Mouse (Mus musculus) urinary bladder, postnatal 14 days (tissue): ENCODE data around the gene Lalba.
"Not testable (repeated sequence)": the region's sequence is repeated elsewhere in the genome, so short reads cannot be mapped to it uniquely, and the experiment has no call there.

Experiments used
- DNase-seq: peaks from one replicate; pipeline ENCODE4 v3.0.0; 2021; ENCODE audit warnings: low spot score

The Lalba gene

DNA sequence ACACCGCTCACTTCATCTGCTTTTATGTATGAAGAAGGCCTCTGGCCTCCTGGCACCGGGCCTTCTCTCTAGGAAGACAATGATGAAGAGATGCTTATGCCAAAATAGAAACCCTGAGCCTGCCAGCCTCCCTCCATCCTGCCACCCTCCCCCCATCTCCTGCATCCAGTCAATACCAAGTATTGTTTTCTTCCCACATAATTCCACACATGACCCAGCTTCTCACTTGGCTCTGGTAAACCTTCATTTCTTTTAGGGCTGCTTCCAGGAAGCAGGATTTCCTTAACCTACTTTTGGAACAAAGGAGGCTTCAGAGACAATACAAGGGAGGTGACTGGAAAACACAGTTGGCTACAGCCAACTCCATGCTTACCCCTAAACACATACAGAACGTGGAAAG, at the start of gene Lalba:
Lalba (minus strand) TSS at position 21 of the 400 bp plus-strand sequence.
- DNase-seq, result no peak

DNA sequence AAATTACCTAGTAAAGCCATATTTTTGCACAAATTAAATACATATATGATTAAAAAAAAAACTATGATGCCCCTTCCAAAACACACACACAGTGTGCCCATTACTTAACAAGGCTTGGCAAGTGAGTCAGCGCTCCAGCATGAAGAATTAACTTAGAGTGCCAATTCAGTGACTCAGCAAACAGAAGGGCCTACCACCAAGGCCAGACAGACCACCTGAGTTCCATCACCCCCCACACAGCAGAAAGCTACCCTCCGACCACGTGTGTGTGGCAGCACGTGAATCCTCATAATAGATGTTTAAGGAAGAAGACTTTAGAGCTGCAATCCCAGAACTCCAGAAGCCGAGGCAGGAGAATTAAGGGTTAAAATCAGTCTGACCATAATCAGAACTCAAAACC, 49.8 kb upstream of the Lalba start:
- DNase-seq, result no peak

DNA sequence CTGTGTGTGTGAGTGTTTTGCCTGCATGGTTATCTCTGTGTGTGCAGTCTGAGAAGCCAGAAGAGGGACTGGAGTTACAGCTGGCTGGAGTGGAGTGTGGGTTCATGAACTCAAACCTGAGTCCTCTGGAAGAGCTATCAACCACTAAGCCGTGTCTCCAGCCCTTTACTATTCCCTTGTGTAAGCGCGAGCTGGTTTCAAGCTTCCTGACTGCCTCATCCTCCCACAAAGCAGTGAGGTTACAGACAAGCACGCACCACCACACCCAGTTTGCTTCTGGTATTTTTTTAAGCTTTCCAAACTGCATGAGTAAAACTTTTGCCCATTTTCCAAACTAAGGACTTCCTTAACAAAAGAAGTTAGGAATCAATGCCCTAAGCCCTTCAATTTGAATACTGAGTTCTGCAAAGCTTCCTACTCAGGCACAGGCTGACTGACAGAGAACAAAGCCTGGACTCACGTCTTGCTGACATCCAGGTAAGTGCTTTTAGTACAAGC, 45.6 kb upstream of the Lalba start:
- DNase-seq, result no peak

DNA sequence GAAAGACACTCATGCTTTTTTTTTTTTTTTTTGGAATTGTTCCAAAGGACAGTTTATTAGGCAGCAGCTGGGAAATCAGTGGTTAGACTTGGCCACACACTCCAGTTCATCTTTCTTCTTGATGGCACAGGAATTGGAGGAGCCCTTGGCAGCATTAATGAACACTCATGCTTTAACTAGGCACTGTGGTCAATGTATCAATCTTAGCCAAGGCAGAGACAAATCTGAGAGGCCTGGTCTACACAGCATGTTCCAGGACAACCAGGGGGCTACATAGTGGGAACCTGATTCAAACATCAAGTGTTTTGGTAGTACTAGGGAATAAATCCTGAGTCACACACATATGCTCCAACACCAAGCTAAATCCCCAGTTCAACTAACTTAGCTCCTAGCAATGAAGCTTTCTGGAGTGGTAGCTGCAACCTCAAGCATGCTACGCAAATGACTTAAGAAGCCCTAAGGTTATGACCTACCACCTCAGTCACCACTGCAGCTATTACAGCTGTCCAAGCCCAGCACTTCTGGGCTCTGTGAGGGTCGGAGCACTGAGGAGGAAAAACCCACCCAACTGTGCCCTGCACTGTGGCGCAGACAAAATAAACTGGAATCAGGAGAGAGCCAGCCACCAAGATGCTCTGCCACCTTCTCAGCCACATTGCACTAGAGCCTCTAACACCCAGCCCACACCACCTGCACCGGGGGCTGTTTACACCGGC, 44.7 kb upstream of the Lalba start:
- DNase-seq, result no peak

DNA sequence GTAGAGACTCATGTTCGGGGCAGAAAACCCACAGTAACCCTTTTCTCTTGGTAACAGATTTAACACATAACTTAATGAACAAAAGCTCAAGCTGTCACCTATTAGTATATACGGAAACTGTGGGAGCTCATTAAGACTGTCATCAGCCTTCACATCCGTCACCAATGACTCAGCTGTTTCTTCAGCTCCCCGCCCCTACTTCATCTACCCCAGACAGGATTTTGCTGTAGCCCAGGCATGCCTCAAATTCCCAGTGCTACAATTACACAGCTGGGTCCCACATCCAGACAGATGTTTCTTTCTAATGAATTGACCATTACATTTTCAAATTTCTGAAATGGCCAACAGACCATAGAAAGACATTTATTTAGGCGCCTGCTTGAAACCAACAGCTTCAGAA, 43.5 kb upstream of the Lalba start:
- DNase-seq, result no peak

DNA sequence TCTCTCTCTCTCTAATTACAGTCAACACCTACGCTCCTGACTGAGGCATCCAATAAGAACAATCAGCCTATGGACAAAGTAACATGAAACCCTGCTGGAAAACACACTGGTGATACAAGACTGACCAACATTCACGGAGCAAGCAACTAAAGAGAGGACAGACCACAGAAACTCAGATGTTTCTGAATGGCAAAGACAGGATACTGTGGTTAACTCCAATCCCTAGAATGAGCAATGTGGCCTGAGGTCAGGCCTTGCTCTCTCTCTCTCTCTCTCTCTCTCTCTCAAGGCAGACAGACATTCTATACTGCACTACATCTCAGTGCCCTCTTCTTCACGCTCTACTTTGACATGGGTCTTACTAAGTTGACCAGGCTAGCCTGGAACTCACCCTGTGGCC, 38.7 kb upstream of the Lalba start:
- no peak for DNase-seq

DNA sequence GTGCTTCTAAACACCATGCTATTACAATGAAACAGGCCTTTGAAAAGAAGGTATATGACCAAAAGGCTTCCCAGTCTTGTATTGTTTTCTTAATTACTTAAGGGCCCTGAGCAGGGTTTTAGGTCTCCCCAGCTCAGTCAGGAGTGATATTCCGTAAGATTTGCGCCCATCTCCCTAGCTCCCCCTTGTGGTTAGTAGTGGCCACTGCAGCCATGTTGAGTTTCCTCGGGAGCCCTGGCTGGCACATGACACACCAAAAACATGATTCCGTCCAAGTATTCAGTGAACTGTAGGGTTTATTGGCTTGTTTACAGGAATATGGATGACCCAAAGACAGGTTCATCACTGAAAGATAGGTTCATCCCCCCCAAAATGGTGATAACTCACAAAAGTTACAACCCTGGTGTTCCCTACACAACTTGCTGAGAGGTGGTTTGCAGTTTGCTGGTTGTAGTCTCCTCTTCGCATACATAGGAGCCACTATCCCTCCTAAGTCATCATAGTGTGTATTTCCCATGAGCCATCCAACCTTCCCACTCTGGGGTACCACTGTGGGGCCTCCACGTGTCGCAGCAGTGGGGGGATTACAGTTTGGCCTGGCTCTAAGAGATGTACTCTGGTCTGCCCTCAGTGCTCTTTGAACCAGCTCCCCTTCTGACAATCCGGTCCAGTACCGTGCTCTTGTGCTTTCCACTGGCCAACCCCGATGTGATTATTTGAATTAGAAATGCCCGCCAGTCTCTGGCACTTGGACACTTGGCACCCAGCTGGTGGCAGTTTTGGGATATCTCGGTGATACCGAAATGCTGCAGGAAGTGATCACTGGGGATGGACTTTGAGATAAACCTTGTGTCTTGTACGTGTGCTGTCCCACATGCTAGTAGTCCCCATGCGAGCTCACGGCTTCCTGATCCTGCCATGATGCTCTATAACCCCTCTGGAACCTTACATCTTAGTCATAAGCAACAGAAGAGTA, 35.1 kb upstream of the Lalba start:
- peak; percentile 61 for DNase-seq

DNA sequence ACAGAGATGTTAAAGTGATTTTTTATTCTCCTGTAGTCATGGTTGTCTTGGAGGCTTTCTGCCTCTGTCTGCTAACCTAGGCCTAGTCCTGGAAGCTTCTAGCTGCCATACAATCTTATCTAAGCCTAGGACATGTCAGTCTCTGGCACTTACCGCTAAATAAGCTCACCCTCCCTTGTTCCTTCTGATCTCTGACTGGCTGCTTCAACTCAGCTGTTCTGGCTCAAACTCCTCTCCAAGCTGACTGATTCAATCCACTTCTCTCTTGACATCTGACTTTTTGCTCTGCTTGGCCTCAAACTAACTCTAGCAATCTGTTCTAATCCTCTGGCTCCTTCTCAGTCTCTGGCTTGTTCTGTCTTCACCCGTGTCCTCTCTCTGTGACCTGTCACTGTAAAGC, 32.3 kb upstream of the Lalba start:
- DNase-seq, result not testable (repeated sequence)

DNA sequence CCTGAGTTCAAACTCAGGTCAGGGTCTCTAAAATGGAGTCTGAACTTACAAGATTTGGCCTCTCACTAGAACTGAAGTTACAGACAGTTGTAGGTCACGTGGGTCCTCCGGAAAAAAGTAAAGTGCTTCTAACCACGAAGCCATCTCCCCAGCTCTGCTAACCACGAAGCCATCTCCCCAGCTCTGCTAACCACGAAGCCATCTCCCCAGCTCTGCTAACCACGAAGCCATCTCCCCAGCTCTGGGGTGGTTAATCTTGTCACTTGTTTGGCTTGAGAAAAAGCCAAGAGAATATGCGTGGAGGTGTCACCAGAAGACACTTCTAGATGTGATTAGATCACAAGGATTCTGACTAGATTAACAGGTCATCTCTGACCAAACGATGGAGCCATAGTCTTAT, 31.6 kb upstream of the Lalba start:
- no peak for DNase-seq

DNA sequence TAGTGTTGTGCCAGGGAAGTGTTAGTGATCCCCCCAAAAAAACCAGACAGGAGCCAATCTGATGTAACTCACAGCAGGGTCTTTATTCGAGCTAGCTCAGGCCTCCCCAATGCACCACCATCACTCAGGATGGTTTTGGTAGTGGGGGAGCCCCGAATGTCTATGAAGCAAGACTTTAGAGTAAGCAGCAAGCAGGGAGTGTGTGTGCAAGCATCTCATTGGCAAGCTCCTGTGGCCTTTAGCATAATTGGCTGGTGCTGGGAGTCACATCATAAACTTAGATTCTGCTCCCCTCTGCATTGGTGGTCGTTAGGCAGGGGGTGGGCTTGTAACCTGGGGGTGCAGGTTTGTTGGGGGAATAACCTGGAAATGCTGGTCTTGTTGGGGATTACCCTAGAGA, 31.2 kb upstream of the Lalba start:
- not testable (repeated sequence) for DNase-seq

DNA sequence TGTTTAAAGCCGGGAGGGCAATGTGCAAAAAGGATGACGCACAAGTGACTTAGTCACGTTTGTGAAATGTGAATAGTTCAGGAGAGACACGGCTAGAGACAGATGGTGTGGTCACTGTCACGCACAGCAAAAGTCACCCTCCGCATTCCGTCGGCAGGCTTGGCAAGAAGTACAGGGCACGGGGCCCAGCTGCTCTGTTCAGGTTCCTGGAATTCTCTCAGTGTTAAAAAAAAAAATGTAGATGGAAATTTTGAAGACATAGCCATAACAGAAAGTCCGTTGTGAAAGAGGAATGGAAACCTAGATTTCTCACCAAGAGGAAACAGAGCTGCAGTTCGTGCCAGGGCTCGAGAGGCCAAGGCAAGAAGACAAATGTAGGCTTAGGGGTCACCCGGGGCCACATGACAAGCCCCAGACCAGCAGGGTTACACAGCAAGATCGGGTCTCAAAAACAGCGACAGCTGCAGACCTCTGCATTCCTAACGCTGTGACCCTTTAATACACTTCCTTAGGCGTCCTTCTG, 30.3 kb upstream of the Lalba start:
- peak; percentile 52 for DNase-seq

DNA sequence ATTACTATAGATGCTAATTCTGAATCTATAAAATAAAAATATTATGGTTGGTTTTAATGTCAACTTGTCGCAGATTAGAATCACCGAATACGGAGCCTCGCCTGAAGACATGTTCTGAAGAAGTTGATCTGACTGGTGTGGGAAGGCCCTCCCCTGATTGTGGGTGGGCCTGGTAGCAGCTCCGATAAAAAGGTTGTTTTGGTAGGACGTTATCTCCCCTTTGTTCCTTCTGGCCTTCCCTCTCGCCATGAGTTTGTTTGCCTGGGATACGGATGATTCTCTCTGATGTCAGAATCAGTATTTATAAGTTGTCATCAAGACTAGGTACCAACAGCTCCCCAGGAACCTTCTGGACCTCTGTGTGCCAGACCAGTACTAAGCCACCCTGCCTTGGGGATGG, 29.7 kb upstream of the Lalba start:
- no peak for DNase-seq

DNA sequence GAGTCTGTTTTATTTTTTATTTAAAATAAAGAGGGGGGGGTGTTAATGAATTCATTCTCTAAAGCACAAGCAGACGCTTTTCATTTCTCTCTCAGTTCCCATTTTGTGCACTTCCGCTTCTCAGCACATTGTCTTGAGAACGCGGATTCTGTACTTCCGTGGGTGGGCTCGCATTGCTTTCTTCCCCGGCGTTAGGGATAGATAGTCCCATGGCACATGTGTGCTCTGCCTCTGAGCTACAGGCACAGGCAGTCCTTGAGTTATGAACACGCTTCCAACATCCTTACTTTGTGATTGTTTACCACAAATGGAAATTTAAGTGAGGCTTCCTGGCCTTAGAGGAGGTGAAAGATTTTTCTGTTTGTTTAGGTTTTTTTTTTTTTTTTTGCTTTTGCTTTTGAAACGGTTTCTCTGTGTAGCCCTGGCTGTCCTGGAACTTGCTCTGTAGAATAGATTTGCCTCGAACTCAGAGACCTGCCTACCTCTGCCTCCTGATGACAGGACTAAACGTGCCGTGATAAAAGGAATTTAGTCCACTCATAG, 28.9 kb upstream of the Lalba start:
- no peak for DNase-seq

DNA sequence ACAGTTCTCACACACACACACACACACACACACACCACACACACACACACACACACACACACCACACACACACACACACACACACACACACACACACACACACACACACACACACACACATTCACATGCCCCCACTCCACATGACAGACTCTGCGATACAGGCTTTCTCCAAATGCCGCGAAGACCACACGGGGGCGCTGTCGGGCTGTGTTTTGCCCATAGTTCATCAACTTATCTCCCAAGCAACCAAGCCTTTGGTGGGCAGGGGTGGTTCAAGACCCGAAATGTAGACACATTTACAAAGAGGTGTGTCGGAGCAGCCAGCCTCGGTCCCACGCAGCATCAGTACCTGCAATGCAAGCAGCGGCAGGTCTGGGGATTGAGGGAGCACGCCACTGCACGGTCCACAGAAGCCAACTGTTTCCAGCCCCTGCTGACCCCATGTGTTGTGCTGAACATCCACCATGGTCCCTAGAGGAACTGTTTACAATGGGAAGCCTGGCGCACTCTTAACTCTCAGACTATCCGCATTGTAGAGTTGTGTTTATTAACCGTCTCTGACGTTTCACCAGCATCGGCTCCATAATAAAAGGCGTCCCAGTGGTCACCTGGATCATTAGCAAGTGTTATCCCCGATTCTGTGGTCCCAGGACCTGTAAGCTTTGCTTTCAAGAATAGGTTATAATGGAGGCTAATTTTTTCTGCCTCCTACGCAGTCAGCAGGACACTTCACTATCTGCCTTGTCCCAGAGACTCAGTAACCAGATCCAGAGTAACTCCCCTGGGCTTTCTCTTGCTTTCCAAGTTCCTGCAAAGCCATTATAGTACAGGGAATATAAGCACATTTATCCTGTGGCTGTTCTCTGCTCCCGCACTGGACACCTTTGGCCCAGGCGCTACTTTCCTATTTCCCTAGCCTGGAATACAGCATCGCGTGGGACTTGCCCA, 28.2 kb upstream of the Lalba start:
- DNase-seq, result peak; percentile 77

DNA sequence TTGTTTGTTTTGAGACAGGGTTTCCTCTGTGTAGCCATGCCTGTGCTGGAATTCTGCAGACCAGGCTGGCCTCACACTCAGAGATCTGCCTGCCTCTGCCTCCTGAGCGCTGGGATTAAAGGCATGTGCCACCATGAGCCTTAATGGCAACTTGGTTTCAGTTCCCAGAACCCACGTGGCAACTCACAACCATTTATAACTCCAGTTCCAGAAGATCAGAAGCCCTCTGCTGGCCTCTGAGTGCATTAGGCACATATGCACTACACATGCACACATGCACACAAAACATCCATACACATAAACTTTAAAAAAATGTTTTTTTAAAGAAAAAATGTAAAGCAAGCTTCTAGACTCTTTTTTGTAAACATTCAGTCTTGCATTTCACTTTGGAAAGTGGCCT, 26.9 kb upstream of the Lalba start:
- no peak for DNase-seq

DNA sequence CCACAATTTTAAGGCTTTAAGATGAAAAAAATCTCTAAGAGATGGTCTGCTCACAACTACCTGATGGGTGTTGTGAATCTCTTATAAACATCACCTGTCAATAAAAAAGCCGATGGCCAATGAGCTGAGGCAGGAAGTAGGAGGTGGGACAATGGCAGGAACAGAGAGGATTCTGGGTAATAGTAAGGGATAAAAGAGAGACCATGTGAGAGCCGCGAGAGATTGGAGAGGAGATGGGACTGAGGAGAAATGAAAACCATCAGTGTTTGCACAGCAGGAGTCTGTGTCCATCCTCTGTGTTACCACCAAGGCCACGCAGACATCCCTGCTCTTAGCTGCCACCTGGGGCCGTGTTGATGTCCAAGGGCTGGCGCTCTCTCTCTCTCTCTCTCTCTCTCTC, 24.8 kb upstream of the Lalba start:
- no peak for DNase-seq

DNA sequence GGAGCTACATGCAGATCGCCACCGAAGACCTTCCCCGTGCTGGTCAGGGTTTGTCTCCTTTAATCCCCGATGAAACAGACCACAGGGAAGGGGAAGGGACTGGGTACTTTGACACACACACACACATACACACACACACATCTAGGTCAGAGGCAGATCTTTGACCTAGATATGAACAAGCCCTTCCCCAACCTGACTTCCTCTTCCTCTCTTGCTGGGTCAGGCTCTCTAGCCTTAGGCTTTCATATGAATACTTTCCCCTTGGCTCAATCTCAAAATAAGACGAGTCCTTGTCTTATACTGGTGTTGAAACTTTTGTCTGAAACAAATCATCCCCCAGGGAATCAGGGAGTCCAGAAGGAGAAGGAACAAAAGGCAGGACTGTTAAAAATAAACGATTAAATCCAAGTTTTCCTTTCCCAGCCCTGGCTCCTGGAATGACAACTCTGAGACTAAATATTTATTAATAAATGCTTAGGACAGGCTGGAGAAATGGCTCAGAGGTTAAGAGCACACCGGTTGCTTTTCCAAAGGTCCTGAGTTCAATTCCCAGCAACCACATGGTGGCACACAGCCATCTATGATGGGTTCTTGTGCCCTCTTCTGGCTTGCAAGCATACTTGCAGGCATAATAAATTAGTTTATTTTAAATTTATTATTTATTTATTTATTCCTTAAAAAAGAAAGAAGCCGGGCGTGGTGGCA, 23.9 kb upstream of the Lalba start:
- DNase-seq, result no peak

DNA sequence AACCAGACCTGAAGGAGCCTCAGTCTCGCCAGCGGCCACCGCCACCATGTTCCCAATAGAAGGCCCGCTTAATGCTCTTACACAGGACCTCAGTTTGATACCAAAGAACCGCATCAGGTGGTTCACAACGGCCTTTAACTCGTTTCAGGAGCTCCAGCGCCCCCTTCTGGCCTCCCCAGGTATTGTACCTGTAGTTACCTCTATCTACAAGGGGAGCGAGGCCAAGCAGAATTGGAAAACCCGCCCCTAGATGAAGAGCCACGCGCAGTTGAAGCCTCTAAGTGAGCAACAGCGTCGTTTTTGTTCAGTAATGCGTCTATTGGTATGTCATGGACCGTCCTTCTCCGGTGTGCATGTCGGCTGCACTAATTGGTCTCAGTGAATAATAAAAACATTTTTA, 22.0 kb upstream of the Lalba start:
- DNase-seq, result peak; percentile 78

DNA sequence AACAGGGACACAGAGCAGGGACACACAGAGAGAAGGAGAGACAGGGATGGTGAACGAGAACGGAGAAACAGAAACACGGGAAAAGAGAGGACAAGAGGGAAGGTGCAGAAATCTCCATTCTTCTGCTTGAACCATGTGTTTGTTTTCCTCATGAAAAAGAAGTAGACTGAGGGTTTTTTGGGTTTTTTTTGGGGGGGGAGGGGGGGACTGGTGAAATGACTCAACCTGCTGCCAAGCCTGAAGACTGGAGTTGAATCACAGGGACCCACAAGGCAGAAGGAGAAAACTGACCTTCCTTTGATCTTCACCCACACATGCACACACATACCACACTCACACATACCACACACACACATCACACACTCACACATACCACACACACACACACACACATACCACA, 20.8 kb upstream of the Lalba start:
- DNase-seq, result no peak

DNA sequence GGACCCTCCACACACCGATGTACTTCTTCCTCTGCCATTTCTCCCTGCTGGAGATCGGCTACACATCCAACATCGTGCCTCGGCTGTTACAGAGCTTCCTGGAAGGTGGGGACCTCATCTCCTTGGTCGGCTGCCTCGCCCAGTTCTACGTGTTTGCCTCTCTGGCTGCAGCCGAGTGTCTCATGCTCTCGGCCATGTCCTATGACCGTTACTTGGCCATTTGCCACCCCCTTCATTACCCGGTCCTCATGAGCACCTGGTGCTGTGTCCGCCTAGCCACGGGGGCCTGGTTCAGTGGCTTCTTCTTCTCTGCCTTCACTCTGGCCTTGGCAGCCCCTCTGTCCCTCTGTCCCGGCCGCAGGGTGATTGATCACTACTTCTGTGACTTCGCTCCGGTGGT, 15.1 kb upstream of the Lalba start:
- DNase-seq, result no peak

DNA sequence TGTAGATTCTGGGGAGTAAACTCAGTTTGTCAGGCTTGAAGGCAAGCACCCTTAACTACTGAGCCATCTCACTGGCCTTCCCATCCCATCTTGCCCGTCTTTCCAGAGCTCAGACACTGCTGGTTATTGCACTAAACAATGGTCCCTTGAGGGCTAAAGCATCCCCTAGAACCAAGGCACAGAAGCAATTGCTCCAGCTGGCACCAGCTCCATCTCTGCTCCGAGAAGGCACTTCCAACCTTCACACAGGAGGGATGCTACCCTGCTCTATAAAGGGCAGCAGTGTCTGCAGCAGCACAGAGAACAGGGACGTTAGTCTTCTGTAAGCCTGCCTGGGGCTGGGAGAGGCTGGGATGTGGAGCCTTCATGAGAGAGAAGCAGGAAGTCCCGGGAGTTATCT, 9.6 kb upstream of the Lalba start, which contains the start of gene Olfr279:
Olfr279 (plus strand) TSS at position 301 of the 400 bp plus-strand sequence.
- no peak for DNase-seq
